Mouse (Mus musculus) bone marrow, adult 2 months (tissue): ENCODE results near the gene Gcnt7. TPM values are rescaled to one million over a fixed set of nuclear protein-coding genes. Genes with fewer than 3 reads are reported as not detected.

ENCODE experiments used
- H3K27ac ChIP-seq: fragments of 200-500 bp; 2 replicates; pipeline ENCODE4 v1.5.1; 2012; ENCODE audit warnings: low read depth, mild to moderate bottlenecking, control low read depth, inconsistent platforms, low read length; ENCODE audit not compliant: control insufficient read depth, poor library complexity, insufficient read depth
- H3K4me1 ChIP-seq: fragments of 200-500 bp; 2 replicates; pipeline ENCODE4 v1.6.1; 2011; ENCODE audit warnings: low read length; ENCODE audit not compliant: control insufficient read depth, insufficient read depth
- H3K4me3 ChIP-seq: fragments of 200-500 bp; replicated peaks from 2 replicates; pipeline ENCODE3; 2011; ENCODE audit warnings: mild to moderate bottlenecking, low read depth, low read length, control low read depth; ENCODE audit not compliant: control insufficient read depth
- CTCF ChIP-seq: fragments of 200-500 bp; IDR thresholded peaks from 2 replicates; pipeline ENCODE4 v1.5.1; 2011; ENCODE audit warnings: low read length, control low read depth; ENCODE audit not compliant: control insufficient read depth, insufficient read depth
- POLR2A ChIP-seq: fragments of 200-500 bp; IDR thresholded peaks from 2 replicates; pipeline ENCODE4 v1.6.1; 2011; ENCODE audit warnings: low read depth, mild to moderate bottlenecking, control low read depth, low read length, borderline replicate concordance; ENCODE audit not compliant: control insufficient read depth
- WGBS: fragments of 180-500 bp; shearing (Covaris S2); methylation state at CpG from one replicate; pipeline ENCODE4 v1.1.7; 2018; 5-methylcytosine and 5-hydroxymethylcytosine counted together
- polyA plus RNA-seq: library from polyadenylated mRNA; stranded (reverse); fragments of >200 nt; gene quantifications from 2 replicates; pipeline ENCODE4 v1.2.4, GENCODE M21; 2011; ENCODE audit warnings: low replicate concordance; ENCODE audit not compliant: missing spikeins, insufficient read depth, insufficient read length

The Gcnt7 gene
- polyA plus RNA-seq, 1 experiment: not detected

DNA sequence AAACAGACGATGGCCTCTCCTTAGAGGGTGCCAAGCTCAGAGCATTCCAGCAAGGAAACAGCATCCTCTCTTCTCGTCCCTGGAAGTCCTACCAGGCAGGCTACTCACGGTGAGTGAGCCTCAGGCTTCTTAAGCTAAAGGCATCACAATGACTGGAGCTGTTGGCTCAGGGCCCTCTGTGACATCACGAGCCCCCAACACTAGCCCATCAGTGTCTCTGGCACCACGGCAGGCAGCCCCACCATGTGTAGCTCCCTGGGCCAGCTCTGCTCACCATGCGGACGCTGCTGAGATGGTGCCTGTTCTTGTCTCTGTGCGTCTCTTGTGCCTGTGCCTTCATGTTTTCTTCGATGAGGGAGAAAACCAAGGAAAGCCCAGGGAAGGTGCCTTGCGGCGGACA lies 13.9 kb upstream of the Gcnt7 start, which contains the start of gene Fam209:
Gene Fam209, plus strand, starts transcription at position 203 of the 400 bp plus-strand sequence.
- Histone ChIP-seq H3K4me1 (no peaks in the 10 kb centered on the region; the same call in 1 of the 2 replicates), H3K4me3 (no peak within 1 kb of the TSS), H3K27ac (no peak within 1 kb of the TSS)
- TF ChIP-seq CTCF: no peak
- no peak for TF ChIP-seq POLR2A
- 84% methylated on average over 11 of the region's 11 CpGs for WGBS

DNA sequence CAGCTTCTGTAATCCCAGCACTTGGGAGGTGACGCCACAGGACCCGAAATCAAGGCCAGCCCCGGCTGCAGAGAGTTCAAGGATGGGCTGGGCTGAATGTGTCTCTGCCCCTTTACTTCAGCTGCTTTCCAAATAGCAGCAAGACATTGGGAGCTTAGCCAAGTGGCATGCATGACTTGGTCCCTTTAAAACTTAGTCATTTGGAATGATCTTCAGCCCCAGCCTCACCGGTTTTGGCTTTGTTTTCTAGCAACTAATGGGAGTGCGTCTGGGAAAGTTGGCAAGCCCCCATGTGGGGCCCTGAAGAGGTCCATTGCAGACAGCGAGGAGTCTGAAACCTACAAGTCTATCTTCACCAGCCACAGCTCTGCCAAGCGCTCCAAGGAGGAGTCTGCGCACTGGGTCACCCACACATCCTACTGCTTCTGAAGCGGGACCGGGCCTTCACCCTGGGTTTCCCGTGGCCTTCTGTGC lies 10.0 kb upstream of the Gcnt7 start:
- Histone ChIP-seq H3K27ac (no peak overlapping the region), H3K4me3 (no peak overlapping the region), H3K4me1 (no peaks in the 10 kb centered on the region)
- WGBS: 94% methylated on average over 11 of the region's 11 CpGs
- TF ChIP-seq CTCF: no peak
- no peak for TF ChIP-seq POLR2A

DNA sequence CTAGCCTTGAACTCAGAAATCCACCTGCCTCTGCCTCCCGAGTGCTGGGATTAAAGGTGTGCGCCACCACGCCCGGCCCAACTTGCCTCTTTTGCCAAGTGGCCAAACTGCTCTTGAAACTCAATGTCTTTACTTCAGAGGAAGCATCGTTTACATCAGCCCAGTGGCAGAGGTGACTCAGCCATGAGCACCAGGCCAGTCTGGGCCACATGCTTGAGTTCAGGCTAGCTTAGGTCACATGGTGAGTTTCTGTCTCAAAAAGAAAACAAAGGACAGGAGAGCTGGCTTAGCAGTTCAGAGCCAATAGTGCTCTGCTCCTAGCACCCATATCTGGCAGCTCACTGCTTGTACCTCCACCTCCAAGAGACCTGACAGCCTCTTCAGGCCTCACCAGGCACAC lies 8.8 kb upstream of the Gcnt7 start:
- Histone ChIP-seq H3K4me3 (no peak overlapping the region), H3K27ac (no peak overlapping the region), H3K4me1 (no peaks in the 10 kb centered on the region)
- TF ChIP-seq POLR2A (no peak), CTCF (no peak)
- 94% methylated on average over 5 of the region's 5 CpGs for WGBS

DNA sequence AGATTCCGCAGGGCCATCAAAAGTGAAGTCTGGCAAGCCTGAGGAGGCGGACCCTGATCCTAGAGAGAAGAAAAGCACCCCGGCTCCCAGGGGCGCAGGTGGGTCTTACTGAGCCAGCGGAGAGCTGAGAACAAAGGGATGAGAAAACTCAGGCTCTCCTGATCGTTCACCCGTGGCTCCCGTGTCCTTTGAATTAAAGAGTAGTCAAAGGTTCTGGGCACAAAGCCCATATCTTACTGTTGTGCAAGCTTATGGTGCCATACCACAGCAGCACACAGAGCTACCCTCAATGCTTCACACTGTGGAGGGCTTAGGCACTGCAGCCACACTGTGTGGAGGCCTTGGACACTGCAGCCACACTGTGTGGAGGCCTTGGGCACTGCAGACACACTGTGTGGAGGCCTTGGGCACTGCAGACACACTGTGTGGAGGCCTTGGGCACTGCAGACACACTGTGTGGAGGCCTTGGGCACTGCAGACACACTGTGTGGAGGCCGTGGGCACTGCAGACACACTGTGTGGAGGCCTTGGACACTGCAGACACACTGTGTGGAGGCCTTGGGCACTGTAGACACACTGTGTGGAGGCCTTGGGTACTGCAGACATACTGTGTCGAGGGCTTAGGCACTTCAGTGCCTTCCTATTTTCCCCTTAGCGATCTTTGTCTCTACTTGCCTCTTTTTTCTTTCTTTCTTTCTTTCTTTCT lies 8.2 kb upstream of the Gcnt7 start:
- H3K4me1 ChIP-seq: no peaks in the 10 kb centered on the region
- TF ChIP-seq POLR2A: no peak
- TF ChIP-seq CTCF: no peak
- no peak overlapping the region for H3K4me3 ChIP-seq
- no peak overlapping the region for H3K27ac ChIP-seq
- 84% methylated on average over 11 of the region's 11 CpGs for WGBS

DNA sequence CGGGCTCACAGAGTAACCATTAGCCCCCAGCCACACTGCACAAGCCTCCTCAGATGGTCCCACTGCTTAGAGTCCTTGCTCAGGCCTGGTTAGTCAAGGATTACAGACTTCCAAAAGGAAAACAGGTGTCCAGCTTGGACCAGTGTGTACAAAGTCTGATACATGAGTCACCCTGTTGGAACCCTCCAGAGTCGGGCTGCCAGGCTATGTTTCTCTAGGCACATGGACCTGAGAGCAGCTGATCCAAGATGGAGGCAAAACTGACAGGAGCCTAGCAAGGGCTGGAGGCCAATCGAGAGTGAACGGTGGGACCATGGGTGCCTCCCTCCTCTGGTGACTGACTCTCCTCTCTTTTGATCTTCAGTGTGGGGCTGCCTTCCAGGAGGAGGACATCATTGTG lies 4.4 kb upstream of the Gcnt7 start:
- TF ChIP-seq CTCF: no peak
- no peak for TF ChIP-seq POLR2A
- no peaks in the 10 kb centered on the region for H3K4me1 ChIP-seq
- no peak overlapping the region for H3K27ac ChIP-seq
- no peak overlapping the region for H3K4me3 ChIP-seq
- WGBS: 92% methylated on average over 4 of the region's 4 CpGs

DNA sequence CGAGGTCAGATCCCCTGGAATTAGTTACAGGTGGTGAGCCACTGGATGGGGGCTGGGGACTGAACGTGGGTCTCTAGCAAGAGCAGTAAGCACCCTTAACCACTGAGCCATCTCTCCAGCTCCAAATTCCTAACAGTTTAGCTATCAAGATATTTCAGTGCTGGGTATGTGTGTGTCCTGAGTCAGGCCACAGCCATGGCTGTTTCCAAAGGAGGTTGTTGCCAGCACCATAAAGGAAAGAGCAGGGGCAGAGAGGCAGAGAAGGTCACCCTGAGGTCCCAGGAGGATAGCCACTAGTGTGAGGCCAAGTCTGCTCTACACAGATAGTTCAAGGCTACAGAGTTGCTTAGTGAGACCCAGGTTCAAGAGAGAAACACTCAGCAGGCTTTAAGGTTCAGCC lies 2.3 kb upstream of the Gcnt7 start:
- H3K27ac ChIP-seq: no peak overlapping the region
- WGBS: 84% methylated on average over 2 of the region's 2 CpGs
- H3K4me3 ChIP-seq: no peak overlapping the region
- H3K4me1 ChIP-seq: no peaks in the 10 kb centered on the region
- no peak for TF ChIP-seq CTCF
- TF ChIP-seq POLR2A: no peak

DNA sequence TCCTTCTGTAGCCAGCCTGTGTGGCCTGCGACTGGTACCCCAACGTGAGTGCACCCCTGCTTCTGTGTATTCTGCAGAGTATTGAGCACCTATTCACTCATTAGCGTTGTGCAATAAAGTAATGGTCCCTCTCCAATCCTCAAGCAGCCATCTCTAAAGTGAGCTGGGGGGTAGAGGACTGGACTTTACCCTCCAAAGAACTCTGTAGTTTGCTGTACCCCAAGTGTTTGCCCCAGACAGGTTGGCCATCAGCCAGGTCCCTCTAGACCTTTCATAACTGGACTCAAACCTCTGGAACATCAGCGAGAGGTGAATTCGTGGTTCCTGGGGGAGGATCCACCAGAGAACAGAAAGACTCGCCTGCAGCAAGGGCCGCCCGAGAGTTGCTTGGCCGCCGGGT lies 5.9 kb downstream of the Gcnt7 start:
- no peaks in the 10 kb centered on the region for H3K4me1 ChIP-seq
- H3K27ac ChIP-seq: no peak overlapping the region
- TF ChIP-seq POLR2A (no peak), CTCF (no peak)
- WGBS: 94% methylated on average over 10 of the region's 10 CpGs
- H3K4me3 ChIP-seq: no peak overlapping the region

DNA sequence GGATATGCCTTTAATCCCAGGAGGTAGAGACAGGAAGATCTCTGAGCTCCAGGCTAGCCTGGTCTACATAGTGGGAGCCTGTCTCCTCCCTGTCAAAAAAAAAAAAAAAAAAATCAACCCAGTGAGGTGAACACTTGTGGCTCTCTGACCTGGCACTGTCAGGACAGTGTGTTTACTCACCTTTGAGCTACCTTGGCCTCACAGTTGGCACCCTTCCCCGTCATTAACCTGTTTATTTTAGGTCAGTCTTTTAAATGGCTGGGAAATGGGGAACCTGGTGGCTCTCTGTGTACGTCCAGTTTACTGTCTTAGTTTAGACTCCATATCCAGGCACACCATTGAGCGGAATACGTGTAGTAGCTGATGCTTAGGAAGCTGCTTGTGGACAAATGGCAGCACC lies 6.4 kb downstream of the Gcnt7 start:
- no peak overlapping the region for H3K27ac ChIP-seq
- H3K4me1 ChIP-seq: no peaks in the 10 kb centered on the region
- 91% methylated on average over 4 of the region's 4 CpGs for WGBS
- TF ChIP-seq POLR2A (no peak), CTCF (no peak)
- H3K4me3 ChIP-seq: no peak overlapping the region
